Mouse (Mus musculus) thymus, postnatal 10 days (tissue): ENCODE data around the gene Serinc4.

ENCODE experiments used
- DNase-seq, 2 experiments: peaks; one replicate each; pipeline ENCODE4 v3.0.0; 2021; ENCODE audit warnings: low spot score in 2 of 2

Serinc4 gene

GRCm38 (mm10) chr2:121447006-121447405, 9.6 kb downstream of the Serinc4 start:
- DNase-seq = no peak

GRCm38 (mm10) chr2:121446506-121446905, 10.1 kb downstream of the Serinc4 start:
- no peak for DNase-seq

GRCm38 (mm10) chr2:121445117-121445516, 11.5 kb downstream of the Serinc4 start:
- no peak for DNase-seq

- DNase-seq = no peak
Observed at GRCm38 (mm10) chr2:121444178-121444577, 12.4 kb downstream of the Serinc4 start, which contains the start of gene Ell3. TSS of gene Ell3 (minus strand) at chr2:121444278.

- no peak for DNase-seq
Observed at GRCm38 (mm10) chr2:121443068-121443349, 13.6 kb downstream of the Serinc4 start.

- DNase-seq = peak in 1 of 2 experiments; percentile 51
Observed at GRCm38 (mm10) chr2:121442259-121443067, 14.1 kb downstream of the Serinc4 start.

- no peak for DNase-seq
Observed at GRCm38 (mm10) chr2:121441800-121442199, 14.8 kb downstream of the Serinc4 start.

- DNase-seq = no peak
Observed at GRCm38 (mm10) chr2:121440834-121441605, 15.6 kb downstream of the Serinc4 start.

- DNase-seq = no peak
Observed at GRCm38 (mm10) chr2:121439746-121440145, 16.8 kb downstream of the Serinc4 start.

GRCm38 (mm10) chr2:121434854-121435253, 21.7 kb downstream of the Serinc4 start:
- peak in 1 of 2 experiments; percentile 56 for DNase-seq

- DNase-seq = no peak
Observed at GRCm38 (mm10) chr2:121425890-121426289, 30.7 kb downstream of the Serinc4 start.

GRCm38 (mm10) chr2:121423166-121423565, 33.4 kb downstream of the Serinc4 start:
- DNase-seq = no peak

- no peak for DNase-seq
Observed at GRCm38 (mm10) chr2:121418476-121418875, 38.1 kb downstream of the Serinc4 start.

- DNase-seq = no peak
Observed at GRCm38 (mm10) chr2:121416356-121416755, 40.2 kb downstream of the Serinc4 start.

GRCm38 (mm10) chr2:121415591-121415990, 41.0 kb downstream of the Serinc4 start:
- no peak for DNase-seq

- no peak for DNase-seq
Observed at GRCm38 (mm10) chr2:121415103-121415502, 41.5 kb downstream of the Serinc4 start.

- DNase-seq = peak; percentile 48 to 55
Observed at GRCm38 (mm10) chr2:121414139-121414685, 42.4 kb downstream of the Serinc4 start.

GRCm38 (mm10) chr2:121413387-121414042, 43.1 kb downstream of the Serinc4 start, which contains the start of the genes Pdia3 and Catsper2:
TSS of gene Pdia3 (plus strand) at chr2:121413775.
TSS of gene Catsper2 (minus strand) at chr2:121413792.
- peak; percentile 94 for DNase-seq

GRCm38 (mm10) chr2:121412843-121413386, 43.7 kb downstream of the Serinc4 start:
- no peak for DNase-seq

- peak; percentile 9 to 77 for DNase-seq
Observed at GRCm38 (mm10) chr2:121408160-121408559, 48.4 kb downstream of the Serinc4 start.

- no peak for DNase-seq
Observed at GRCm38 (mm10) chr2:121403296-121403695, 53.3 kb downstream of the Serinc4 start.

GRCm38 (mm10) chr2:121396624-121397023, 60.0 kb downstream of the Serinc4 start:
- peak; percentile 43 to 83 for DNase-seq
